Mouse (Mus musculus) skeletal muscle tissue, adult 2 months (tissue): ENCODE measurements at regions not wholly inside any gene's neighbourhood (a gene's known extent, or its start where the extent isn't known, plus 50 kb on each side); places are given as distances from the start of the nearest gene placed in this dataset.

Source experiments
- DNase-seq: peaks from one replicate; pipeline ENCODE4 v3.0.0-alpha.2; 2012; ENCODE audit warnings: low read depth, low spot score

- DNase-seq = no peak
Measured at GRCm38 (mm10) chr6:97741427-97741826, 65.4 kb upstream of the Mitf start.

GRCm38 (mm10) chr6:97740851-97741201, 66.0 kb upstream of the Mitf start:
- DNase-seq = no peak

DNA sequence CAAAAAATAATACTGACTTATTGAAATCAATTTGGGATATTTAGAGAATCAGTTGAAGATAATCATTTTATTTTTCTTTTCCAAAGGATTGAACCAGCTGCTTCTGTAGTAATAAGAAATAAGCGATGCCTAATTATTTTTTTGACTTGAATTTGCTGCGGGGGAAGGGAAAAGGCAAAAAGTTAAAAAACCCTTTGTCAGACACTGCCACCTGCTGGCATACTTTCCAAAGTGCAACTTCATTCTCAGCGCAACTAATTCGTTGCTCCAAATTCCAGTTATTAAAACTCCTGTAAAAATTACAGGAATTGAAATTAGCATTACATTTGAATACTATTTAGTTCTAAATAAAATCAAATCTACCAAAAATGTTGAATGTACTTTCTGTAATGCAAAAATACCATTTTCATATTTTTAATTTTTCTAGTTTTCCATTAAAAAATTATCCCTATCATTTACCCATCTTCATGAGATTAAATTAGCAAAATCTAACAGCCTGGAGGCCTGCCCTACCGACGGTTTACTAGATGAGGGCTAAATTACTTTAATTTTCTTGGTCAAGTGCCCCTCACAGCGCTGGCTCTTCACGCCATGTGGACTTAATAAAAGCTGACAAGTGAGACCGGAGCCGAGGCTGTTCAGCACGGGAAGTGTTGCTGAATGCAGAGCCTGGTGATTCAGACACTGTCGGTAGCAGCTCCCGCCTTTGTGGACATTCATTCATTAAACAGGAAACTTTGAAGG, 66.6 kb upstream of the Mitf start:
- DNase-seq = no peak

DNA sequence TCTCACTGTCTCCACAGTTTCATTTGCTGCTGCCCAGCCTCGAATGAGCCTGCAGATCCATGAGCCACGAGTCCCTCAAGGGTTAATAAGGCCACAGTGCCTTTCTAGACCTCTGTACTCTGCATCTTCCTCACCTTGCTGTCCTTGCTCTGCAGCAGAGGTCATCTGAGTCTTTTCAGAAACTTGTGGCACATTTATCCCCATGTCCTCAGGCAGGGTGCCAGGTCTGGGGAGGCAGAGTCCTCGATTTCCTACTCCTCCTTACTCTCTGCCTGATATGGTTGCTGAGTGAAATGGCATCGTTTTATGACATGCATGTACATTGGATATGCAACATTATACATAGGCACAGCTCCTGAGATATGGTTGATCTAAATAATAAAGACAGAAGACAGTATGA, 68.0 kb upstream of the Mitf start:
- DNase-seq = no peak

- DNase-seq = no peak
Measured at GRCm38 (mm10) chr6:97730835-97731234, 76.0 kb upstream of the Mitf start.

DNA sequence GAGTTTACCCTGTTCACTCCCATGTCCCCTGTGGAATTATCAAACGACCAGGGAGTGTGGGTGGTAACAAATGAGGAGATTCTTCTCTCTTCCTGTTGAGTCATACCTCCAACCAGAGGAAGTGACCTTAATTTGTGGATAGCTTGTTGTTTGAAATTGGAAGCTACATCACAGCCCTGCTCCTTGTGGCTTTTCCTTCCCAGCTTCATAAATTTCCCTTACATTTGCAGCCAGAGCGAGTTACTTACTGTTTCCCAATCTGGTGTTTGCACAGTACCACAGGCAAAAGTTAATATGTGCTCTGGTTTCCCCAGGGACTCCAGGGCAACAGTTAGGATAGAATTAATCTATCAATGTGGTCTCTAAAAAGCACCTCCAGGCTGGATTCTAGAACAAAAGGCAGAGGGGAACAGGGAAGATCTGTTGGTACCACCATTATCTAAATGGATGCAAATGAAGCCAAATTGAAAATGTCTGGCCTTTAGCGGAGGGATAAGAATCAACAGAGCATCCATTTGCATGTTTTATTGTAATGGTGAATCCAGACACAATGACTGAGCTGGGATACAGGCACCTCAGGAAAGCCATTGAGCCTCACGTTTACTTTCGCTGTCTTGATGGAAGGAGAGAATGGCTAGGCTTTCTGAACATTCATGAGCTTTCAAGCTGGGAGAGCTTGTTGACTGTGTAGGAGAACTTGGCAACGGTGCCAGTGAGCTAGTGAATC, 88.5 kb upstream of the Mitf start:
- no peak for DNase-seq

DNA sequence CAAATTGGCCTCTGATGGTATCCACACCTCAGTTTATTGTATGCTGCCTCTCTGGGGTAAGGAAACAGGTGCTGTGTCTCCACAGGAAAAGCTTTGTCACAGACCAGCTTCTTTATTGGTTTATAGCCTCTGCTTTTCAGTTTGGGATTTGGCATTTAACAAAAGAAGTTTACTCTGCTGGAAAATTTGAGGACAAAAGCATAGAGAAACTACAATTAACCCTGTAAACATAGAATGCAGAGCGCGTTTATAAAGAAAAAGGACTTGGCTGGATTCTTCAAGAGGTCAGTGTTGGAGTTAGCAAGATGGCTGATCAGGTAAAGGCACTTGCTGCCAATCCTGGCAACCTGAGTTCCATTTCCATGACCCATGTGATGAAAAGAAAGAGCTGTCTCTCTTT, 90.1 kb upstream of the Frmd4b start:
- DNase-seq = no peak

GRCm38 (mm10) chr6:97704361-97704760, 87.0 kb upstream of the Frmd4b start:
- no peak for DNase-seq

DNA sequence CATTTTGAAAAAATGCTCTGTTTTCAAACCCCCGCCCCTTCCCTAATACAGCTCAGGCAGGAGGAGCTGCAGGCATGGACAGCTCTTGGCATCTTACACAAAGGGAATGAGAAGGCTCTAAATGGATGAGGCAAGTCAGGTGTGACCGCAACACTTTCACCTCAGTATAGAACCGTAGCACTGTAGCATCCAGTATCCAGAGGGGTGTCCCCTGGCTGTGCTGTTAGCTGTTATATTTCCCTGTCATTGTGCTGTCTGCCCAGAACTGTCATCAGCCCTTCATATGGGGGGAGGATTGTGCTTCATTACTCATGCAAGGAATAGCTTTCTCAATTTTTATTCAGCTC, 82.4 kb upstream of the Frmd4b start:
- DNase-seq = no peak

- DNase-seq = no peak
Measured at GRCm38 (mm10) chr6:97699054-97699751, 81.9 kb upstream of the Frmd4b start.

GRCm38 (mm10) chr6:97693281-97693680, 75.9 kb upstream of the Frmd4b start:
- DNase-seq = no peak

GRCm38 (mm10) chr6:97691136-97691535, 73.8 kb upstream of the Frmd4b start:
- DNase-seq = no peak

DNA sequence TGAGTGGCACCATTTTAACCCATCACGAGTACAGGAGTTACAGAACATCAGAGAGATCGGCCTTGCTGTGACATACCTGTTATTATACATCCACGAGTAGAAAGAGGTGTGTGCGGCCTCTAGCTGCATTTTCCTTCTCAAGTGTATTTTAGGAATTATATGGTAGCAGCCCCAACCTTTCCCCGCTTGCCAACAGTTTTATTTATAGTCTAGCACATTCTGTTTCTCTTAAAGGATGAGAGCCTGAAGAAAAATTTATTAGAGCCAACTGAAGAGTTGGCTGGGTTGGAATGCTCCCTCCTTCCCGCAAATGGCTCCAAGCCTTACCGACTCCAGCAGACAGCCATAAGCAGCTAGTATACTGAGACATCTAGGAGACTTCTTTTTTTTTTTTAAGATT, 67.0 kb upstream of the Frmd4b start:
- peak; percentile 13 for DNase-seq

DNA sequence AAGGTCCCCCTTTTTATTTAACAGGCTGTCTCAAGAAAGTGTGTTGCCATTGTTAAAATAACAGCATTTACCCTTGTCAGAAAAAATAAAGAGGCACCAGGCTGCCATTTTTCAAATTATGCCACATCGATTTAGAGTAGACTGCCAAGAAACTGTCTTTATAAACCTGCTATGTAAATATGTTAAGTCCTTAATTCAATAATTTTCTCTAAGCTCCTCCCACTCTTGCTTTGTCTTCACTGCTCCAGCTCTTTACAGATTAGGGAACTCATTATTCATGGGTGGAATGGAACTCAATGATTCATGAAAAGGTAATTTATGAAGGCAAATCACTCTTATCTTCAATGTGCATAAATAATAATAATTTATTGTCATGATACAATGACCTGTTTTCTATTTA, 64.9 kb upstream of the Frmd4b start:
- no peak for DNase-seq

GRCm38 (mm10) chr6:97675181-97675756, 57.9 kb upstream of the Frmd4b start:
- no peak for DNase-seq

DNA sequence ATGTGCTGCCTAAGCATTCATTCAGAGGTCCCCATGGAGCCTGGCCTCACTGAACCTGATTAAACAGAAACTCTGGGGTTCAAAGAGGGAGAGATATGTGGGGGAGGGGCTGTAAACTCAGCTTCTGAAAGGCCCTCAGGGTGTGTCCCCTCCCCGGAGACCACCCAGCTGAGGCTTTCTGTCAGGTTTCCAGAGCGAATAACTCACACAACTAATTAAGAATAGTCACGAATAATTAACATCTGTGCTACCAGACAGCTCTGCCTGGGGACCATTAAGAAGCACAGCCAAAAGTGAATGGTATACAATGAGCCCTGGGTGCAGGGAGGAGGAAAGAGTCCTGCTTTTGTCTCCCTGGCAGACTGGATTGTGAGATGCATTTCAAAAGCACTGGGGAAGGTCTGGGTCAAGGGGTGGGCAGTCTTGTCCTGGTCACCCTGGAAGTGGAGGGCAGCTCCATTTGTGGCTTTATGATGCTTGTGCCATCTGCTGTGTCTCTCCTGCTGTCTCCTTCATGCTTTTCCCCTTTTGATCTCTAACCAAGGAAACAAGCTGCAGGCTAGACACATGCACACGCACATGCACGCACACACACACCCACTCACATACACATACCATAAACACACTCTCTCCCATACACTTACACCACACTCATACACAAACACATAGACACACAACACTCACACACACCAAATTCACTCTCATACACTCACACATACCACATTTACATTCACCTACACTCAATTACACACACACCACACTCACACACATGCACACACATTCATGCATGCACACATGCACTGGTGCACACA, 49.7 kb upstream of the Frmd4b start:
- no peak for DNase-seq
